Mouse (Mus musculus) lung, postnatal 0 days (tissue): Measurements from ENCODE around the gene Gm9508. TPM values are rescaled to one million over a fixed set of nuclear protein-coding genes. Genes with fewer than 3 reads are reported as not detected.
"Not testable (repeated sequence)": the region's sequence is repeated elsewhere in the genome, so short reads cannot be mapped to it uniquely, and the experiment has no call there.

Experiments used
- ATAC-seq: fragments of 200-750 bp; cut with Nextera tagmentation; 2 replicates; pipeline ENCODE4 v1.8.0; 2017; ENCODE audit warnings: moderate library complexity
- DNase-seq: peaks from one replicate; pipeline ENCODE4 v3.0.0-alpha.2; 2016; ENCODE audit warnings: low spot score
- H3K27ac ChIP-seq: fragments of 300-500 bp; sonication (generic); 2 replicates; pipeline ENCODE4 v1.5.1; 2014; ENCODE audit warnings: antibody characterized with exemption, mild to moderate bottlenecking, low read length, mixed read lengths
- H3K27me3 ChIP-seq: fragments of 300-500 bp; sonication (generic); replicated peaks from 2 replicates; pipeline ENCODE4 v1.6.1; 2014; ENCODE audit warnings: low read length, mixed read lengths; ENCODE audit not compliant: insufficient read depth
- H3K36me3 ChIP-seq: fragments of 300-500 bp; sonication (generic); 2 replicates; pipeline ENCODE4 v1.6.1; 2014; ENCODE audit warnings: low read length, mixed read lengths; ENCODE audit not compliant: insufficient read depth
- H3K4me1 ChIP-seq: fragments of 300-500 bp; sonication (generic); 2 replicates; pipeline ENCODE4 v1.6.1; 2014; ENCODE audit warnings: antibody characterized with exemption, low read depth, low read length, mixed read lengths; ENCODE audit not compliant: insufficient read depth
- H3K4me2 ChIP-seq: fragments of 300-500 bp; sonication (generic); replicated peaks from 2 replicates; pipeline ENCODE4 v1.6.1; 2014; ENCODE audit warnings: low read depth, mild to moderate bottlenecking, low read length, moderate library complexity, mixed read lengths
- H3K4me3 ChIP-seq: fragments of 300-500 bp; sonication (generic); 2 replicates; pipeline ENCODE4 v1.5.1; 2014; ENCODE audit warnings: low read depth, low read length
- H3K9ac ChIP-seq: fragments of 300-500 bp; sonication (generic); replicated peaks from 2 replicates; pipeline ENCODE4 v1.6.1; 2014; ENCODE audit warnings: low read depth, mild to moderate bottlenecking
- H3K9me3 ChIP-seq: fragments of 300-500 bp; sonication (generic); 2 replicates; pipeline ENCODE4 v1.6.1; 2016; ENCODE audit warnings: low read length, mixed read lengths
- CTCF ChIP-seq: IDR thresholded peaks from 2 replicates; pipeline ENCODE4 v1.5.1; 2016; ENCODE audit warnings: antibody characterized with exemption, mild to moderate bottlenecking
- EP300 ChIP-seq: IDR thresholded peaks from 2 replicates; pipeline ENCODE4 v1.6.1; 2016; ENCODE audit warnings: antibody characterized with exemption, mild to moderate bottlenecking, control low read depth
- WGBS: fragments of 180-500 bp; shearing (Covaris S2); extraction: QIAGEN DNeasy Blood & Tissue Kit; methylation state at CpG from one replicate; pipeline ENCODE4 v1.1.7; 2014; 5-methylcytosine and 5-hydroxymethylcytosine counted together
- polyA plus RNA-seq: library from polyadenylated mRNA; unstranded; fragments of >200 nt; fragmentation: Nextera tagmentation; extraction: Ambion mirVana; gene quantifications from 2 replicates; pipeline ENCODE4 v1.2.1, GENCODE M21; 2015

Gm9508 gene
- not detected in 2 replicates for polyA plus RNA-seq

DNA sequence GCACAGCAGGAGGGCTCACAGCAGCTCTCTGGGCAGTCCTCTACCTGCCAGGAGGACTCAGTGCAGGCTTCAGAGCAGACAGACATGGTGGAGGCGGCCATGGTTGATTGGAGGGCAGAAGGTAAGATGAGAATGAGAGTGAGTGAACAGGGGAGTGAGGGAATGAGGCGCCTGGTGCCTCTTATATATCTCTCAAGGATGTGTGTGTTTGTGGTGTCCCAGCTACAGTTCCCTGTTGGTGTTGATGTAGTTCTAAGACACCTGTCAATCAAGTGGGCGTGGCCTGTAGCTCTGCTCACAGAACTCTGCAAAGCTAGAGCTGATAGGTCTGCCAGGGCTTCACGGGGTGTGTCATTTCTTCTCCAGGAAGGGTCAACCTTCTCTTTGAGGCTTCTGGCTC is at the start of gene Gm9508:
Gm9508 (minus strand) TSS at position 101 of the 400 bp plus-strand sequence.
- Histone ChIP-seq H3K9ac (no peak within 1 kb of the TSS), H3K27me3 (no peaks in the 10 kb centered on the region), H3K27ac (no peak within 1 kb of the TSS), H3K4me1 (no peaks in the 10 kb centered on the region), H3K36me3 (no peaks in the 10 kb centered on the region), H3K4me2 (no peak within 1 kb of the TSS), H3K4me3 (no peak within 1 kb of the TSS), H3K9me3 (no peaks in the 10 kb centered on the region)
- ATAC-seq (no peak), DNase-seq (no peak)
- 19% methylated on average over 4 of the region's 4 CpGs for WGBS
- TF ChIP-seq CTCF (no peak), EP300 (no peak)

DNA sequence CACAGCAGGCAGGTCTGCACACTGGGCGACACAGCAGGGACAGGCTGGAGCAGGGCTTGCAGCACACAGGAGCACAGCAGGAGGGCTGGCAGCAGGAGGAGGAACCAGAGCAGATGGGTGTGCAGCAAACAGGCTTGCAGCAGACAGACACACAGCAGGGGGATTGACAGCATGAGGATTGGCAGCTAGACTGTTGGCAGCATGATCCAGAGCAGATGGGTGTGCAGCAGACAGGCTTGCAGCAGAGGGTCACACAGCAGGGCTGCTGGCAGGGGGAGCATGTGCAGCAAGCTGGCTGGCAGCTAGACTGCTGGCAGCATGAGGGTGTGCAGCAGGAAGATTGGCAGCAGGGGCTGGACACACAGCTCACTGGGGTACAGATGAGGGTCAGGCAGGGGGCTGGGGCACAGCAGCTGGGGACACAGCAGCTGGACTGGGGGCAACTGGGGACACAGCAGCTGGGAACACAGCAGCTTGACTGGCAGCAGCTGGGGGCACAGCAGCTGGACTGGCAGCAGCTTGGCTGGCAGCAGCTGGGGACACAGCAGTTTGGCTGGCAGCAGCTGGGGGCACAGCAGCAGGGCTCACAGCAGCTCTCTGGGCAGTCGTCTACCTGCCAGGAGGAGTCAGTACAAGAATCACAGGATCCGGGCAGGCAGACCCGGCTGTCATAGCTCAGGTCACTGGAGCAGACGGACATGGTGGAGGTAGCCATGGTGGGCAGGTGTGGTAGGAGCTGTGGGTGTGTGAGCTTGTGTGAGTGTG is 45.1 kb upstream of the Gm9508 start, which contains the start of gene Gm18596:
Gm18596 (minus strand) TSS at position 715 of the 765 bp plus-strand sequence.
- H3K27me3 ChIP-seq, H3K9me3 ChIP-seq, H3K9ac ChIP-seq, H3K4me3 ChIP-seq, DNase-seq, ATAC-seq, H3K4me2 ChIP-seq, H3K27ac ChIP-seq, H3K36me3 ChIP-seq, H3K4me1 ChIP-seq: not testable (repeated sequence)
- 47% methylated on average over 3 of the region's 5 CpGs for WGBS

- Histone ChIP-seq H3K27ac (no peak overlapping the region), H3K4me3 (no peak overlapping the region), H3K4me2 (no peak overlapping the region), H3K9ac (no peak overlapping the region), H3K4me1 (no peaks in the 10 kb centered on the region), H3K9me3 (no peaks in the 10 kb centered on the region), H3K27me3 (no peaks in the 10 kb centered on the region), H3K36me3 (no peaks in the 10 kb centered on the region)
- no peak for TF ChIP-seq CTCF
- TF ChIP-seq EP300, result no peak
- ATAC-seq, result no peak
- 82% methylated on average over 4 of the region's 4 CpGs for WGBS
- no peak for DNase-seq
Measured at GRCm38 (mm10) chr10:77738929-77739328, 41.9 kb upstream of the Gm9508 start.

DNA sequence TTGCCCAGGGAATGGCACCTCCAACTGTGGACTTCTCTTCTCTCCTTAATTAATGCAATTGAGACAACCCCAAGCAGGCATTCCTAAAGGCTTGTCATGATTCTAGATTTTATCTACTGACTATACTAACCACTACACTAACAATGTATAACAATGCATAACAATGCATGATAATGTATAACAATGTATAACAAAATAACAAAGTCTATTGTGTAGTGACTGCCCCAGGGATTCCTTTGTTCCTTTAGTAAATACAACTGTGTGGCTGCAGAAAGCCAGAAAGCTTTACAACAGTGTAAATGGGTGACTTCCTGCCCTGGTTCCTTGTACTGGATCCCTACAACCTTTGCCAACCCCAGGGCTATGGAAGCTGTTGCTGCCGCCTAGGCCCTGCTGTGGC is 38.9 kb upstream of the Gm9508 start:
- H3K4me2 ChIP-seq, result no peak overlapping the region
- TF ChIP-seq EP300, result no peak
- TF ChIP-seq CTCF, result no peak
- ATAC-seq, result no peak
- H3K9ac ChIP-seq, result no peak overlapping the region
- no peak for DNase-seq
- no peaks in the 10 kb centered on the region for H3K27me3 ChIP-seq
- WGBS, result 86% methylated on average over 1 of the region's 1 CpGs
- no peak overlapping the region for H3K4me3 ChIP-seq
- H3K4me1 ChIP-seq, result no peaks in the 10 kb centered on the region
- no peaks in the 10 kb centered on the region for H3K36me3 ChIP-seq
- no peak overlapping the region for H3K27ac ChIP-seq
- no peaks in the 10 kb centered on the region for H3K9me3 ChIP-seq

GRCm38 (mm10) chr10:77729241-77729640 is 32.2 kb upstream of the Gm9508 start:
- no peak overlapping the region for H3K4me2 ChIP-seq
- H3K36me3 ChIP-seq, result no peaks in the 10 kb centered on the region
- H3K27ac ChIP-seq, result no peak overlapping the region
- H3K27me3 ChIP-seq, result no peaks in the 10 kb centered on the region
- no peak overlapping the region for H3K9ac ChIP-seq
- DNase-seq (no peak), ATAC-seq (no peak)
- TF ChIP-seq EP300 (no peak), CTCF (peak; percentile 49)
- no peaks in the 10 kb centered on the region for H3K4me1 ChIP-seq
- H3K9me3 ChIP-seq, result no peaks in the 10 kb centered on the region
- no peak overlapping the region for H3K4me3 ChIP-seq
- WGBS, result 31% methylated on average over 4 of the region's 4 CpGs

GRCm38 (mm10) chr10:77728280-77728679 is 31.2 kb upstream of the Gm9508 start:
- Histone ChIP-seq H3K4me2 (no peak overlapping the region), H3K9ac (no peak overlapping the region), H3K27ac (no peak overlapping the region), H3K9me3 (no peaks in the 10 kb centered on the region), H3K27me3 (no peaks in the 10 kb centered on the region), H3K4me3 (no peak overlapping the region), H3K36me3 (no peaks in the 10 kb centered on the region), H3K4me1 (no peaks in the 10 kb centered on the region)
- 0 out of 2 replicates have a peak, but pooled peaks have one; percentile 4 for TF ChIP-seq CTCF
- no peak for TF ChIP-seq EP300
- DNase-seq (no peak), ATAC-seq (no peak)
- 47% methylated on average over 4 of the region's 4 CpGs for WGBS
